Mouse (Mus musculus): Measurements from ENCODE around the gene Patj.

DNA sequence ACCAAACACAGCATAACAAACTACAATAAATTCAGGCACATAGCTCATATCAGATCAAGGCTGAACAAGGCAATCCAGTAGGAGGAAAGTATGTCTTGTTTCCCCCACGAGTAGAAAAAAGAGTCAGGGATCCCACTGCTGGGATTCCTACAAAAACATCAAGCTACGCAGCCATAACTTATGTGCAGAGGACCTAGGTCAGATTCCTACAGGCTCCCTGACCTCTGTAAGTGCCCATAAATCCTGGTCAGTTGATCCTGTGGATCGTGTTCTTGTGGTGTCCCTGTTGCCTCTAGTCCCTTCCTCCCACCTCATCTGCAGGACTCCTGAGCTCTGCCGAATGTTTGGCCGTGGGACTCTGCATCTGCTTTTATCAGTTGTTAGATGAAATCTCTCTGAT, 10.5 kb upstream of the Patj start:
- TF ChIP-seq CTCF (IDR thresholded peaks at IDR 0.05; ENCODE audit: borderline replicate concordance, extremely low read depth, insufficient read depth, insufficient read length) = no peak
- no peak for TF ChIP-seq POLR2A (IDR thresholded peaks at IDR 0.05; ENCODE audit: borderline replicate concordance, extremely low read depth, insufficient read depth, insufficient read length, poor library complexity, severe bottlenecking)

Measured in brain, embryonic 14.5 days (tissue).